Mouse (Mus musculus): ENCODE results near the gene Yipf1.
A peak's percentile ranks its signal among the peaks of the same experiment; 100 is the strongest.

The Yipf1 gene

GRCm38 (mm10) chr4:107313690-107314478 lies at the start of gene Yipf1:
Yipf1 (plus strand) TSS chr4:107314363.
- peak; percentile 76 for DNase-seq (ENCODE audit: low read depth, low spot score)

GRCm38 (mm10) chr4:107273683-107274082 lies 40.5 kb upstream of the Yipf1 start:
- DNase-seq (ENCODE audit: low read depth, low spot score): no peak

- no peak for DNase-seq (ENCODE audit: low read depth, low spot score)
Measured at GRCm38 (mm10) chr4:107274511-107274910, 39.7 kb upstream of the Yipf1 start.

- no peak for DNase-seq (ENCODE audit: low read depth, low spot score)
Measured at GRCm38 (mm10) chr4:107278188-107278707, 35.9 kb upstream of the Yipf1 start.

- no peak for DNase-seq (ENCODE audit: low read depth, low spot score)
Measured at GRCm38 (mm10) chr4:107280843-107281475, 33.2 kb upstream of the Yipf1 start.

- no peak for DNase-seq (ENCODE audit: low read depth, low spot score)
Measured at GRCm38 (mm10) chr4:107285446-107286200, 28.5 kb upstream of the Yipf1 start.

GRCm38 (mm10) chr4:107286386-107286785 lies 27.8 kb upstream of the Yipf1 start:
- DNase-seq (ENCODE audit: low read depth, low spot score): no peak

- no peak for DNase-seq (ENCODE audit: low read depth, low spot score)
Measured at GRCm38 (mm10) chr4:107287517-107287916, 26.6 kb upstream of the Yipf1 start.

GRCm38 (mm10) chr4:107291611-107292272 lies 22.4 kb upstream of the Yipf1 start:
- DNase-seq (ENCODE audit: low read depth, low spot score): no peak

- no peak for DNase-seq (ENCODE audit: low read depth, low spot score)
Measured at GRCm38 (mm10) chr4:107292273-107292662, 21.9 kb upstream of the Yipf1 start.

- no peak for DNase-seq (ENCODE audit: low read depth, low spot score)
Measured at GRCm38 (mm10) chr4:107298071-107298606, 16.0 kb upstream of the Yipf1 start.

GRCm38 (mm10) chr4:107299779-107300340 lies 14.3 kb upstream of the Yipf1 start:
- DNase-seq (ENCODE audit: low read depth, low spot score): no peak

- no peak for DNase-seq (ENCODE audit: low read depth, low spot score)
Measured at GRCm38 (mm10) chr4:107300371-107300770, 13.8 kb upstream of the Yipf1 start.

- DNase-seq (ENCODE audit: low read depth, low spot score): no peak
Measured at GRCm38 (mm10) chr4:107300902-107301555, 13.1 kb upstream of the Yipf1 start.

GRCm38 (mm10) chr4:107302221-107302620 lies 11.9 kb upstream of the Yipf1 start:
- DNase-seq (ENCODE audit: low read depth, low spot score): no peak

- no peak for DNase-seq (ENCODE audit: low read depth, low spot score)
Measured at GRCm38 (mm10) chr4:107302832-107303231, 11.3 kb upstream of the Yipf1 start.

- no peak for DNase-seq (ENCODE audit: low read depth, low spot score)
Measured at GRCm38 (mm10) chr4:107303531-107303930, 10.6 kb upstream of the Yipf1 start.

- no peak for DNase-seq (ENCODE audit: low read depth, low spot score)
Measured at GRCm38 (mm10) chr4:107306966-107307365, 7.2 kb upstream of the Yipf1 start, which contains the start of gene Dio1. Dio1 (minus strand) TSS chr4:107307169.

- DNase-seq (ENCODE audit: low read depth, low spot score): no peak
Measured at GRCm38 (mm10) chr4:107314479-107314805, 279 bp downstream of the Yipf1 start.

GRCm38 (mm10) chr4:107318646-107319045 lies 4.5 kb downstream of the Yipf1 start:
- DNase-seq (ENCODE audit: low read depth, low spot score): no peak

GRCm38 (mm10) chr4:107321041-107321440 lies 6.9 kb downstream of the Yipf1 start:
- no peak for DNase-seq (ENCODE audit: low read depth, low spot score)
